Mouse (Mus musculus) ES-E14 (cell line): Measurements from ENCODE around the gene Ergic1.

Experiments used
- CHD2 ChIP-seq: IDR thresholded peaks from 2 replicates; pipeline ENCODE4 v1.6.1; 2014; ENCODE audit warnings: mild to moderate bottlenecking, low read depth, low read length, inconsistent platforms
- HCFC1 ChIP-seq: IDR thresholded peaks from 2 replicates; pipeline ENCODE4 v1.6.1; 2012; ENCODE audit warnings: low read length, inconsistent platforms, borderline replicate concordance; ENCODE audit not compliant: insufficient read depth
- MAFK ChIP-seq: IDR thresholded peaks from 2 replicates; pipeline ENCODE4 v1.6.1; 2014; ENCODE audit warnings: mild to moderate bottlenecking, low read depth, low read length, inconsistent platforms; ENCODE audit not compliant: insufficient read depth
- ZC3H11A ChIP-seq: IDR thresholded peaks from 2 replicates; pipeline ENCODE4 v1.6.1; 2012; ENCODE audit warnings: low read depth, mild to moderate bottlenecking, inconsistent platforms, low read length, borderline replicate concordance

- no peak for TF ChIP-seq ZC3H11A
- TF ChIP-seq MAFK = no peak
- no peak for TF ChIP-seq CHD2
- no peak for TF ChIP-seq HCFC1
These were observed 28.7 kb upstream of the Ergic1 start for GRCm38 (mm10) chr17:26532476-26533045.
